Mouse (Mus musculus) intestine, postnatal 0 days (tissue): ENCODE measurements around the gene Foxa2. TPM values are rescaled to one million over a fixed set of nuclear protein-coding genes. Genes with fewer than 3 reads are reported as not detected.

Experiments
- ATAC-seq: fragments of 200-750 bp; cut with Nextera tagmentation; 2 replicates; pipeline ENCODE4 v1.8.0; 2017; ENCODE audit warnings: mild to moderate bottlenecking, moderate TSS enrichment, moderate library complexity
- H3K27ac ChIP-seq: fragments of 300-500 bp; sonication (generic); 2 replicates; pipeline ENCODE4 v1.5.1; 2014; ENCODE audit warnings: mild to moderate bottlenecking, low read depth, low read length, moderate library complexity
- H3K27me3 ChIP-seq: fragments of 300-500 bp; sonication (generic); replicated peaks from 2 replicates; pipeline ENCODE4 v1.6.1; 2014; ENCODE audit warnings: low read length, mixed read lengths; ENCODE audit not compliant: control insufficient read depth, insufficient read depth
- H3K36me3 ChIP-seq: fragments of 300-500 bp; sonication (generic); 2 replicates; pipeline ENCODE4 v1.6.1; 2014; ENCODE audit warnings: mild to moderate bottlenecking, moderate library complexity; ENCODE audit not compliant: control insufficient read depth, insufficient read depth
- H3K4me1 ChIP-seq: fragments of 300-500 bp; sonication (generic); replicated peaks from 2 replicates; pipeline ENCODE4 v1.6.1; 2014; ENCODE audit warnings: antibody characterized with exemption, low read length, mixed read lengths; ENCODE audit not compliant: control insufficient read depth, insufficient read depth
- H3K4me2 ChIP-seq: fragments of 300-500 bp; sonication (generic); replicated peaks from 2 replicates; pipeline ENCODE4 v1.6.1; 2014; ENCODE audit warnings: low read depth, mild to moderate bottlenecking, moderate library complexity
- H3K4me3 ChIP-seq: fragments of 300-500 bp; sonication (generic); 2 replicates; pipeline ENCODE4 v1.5.1; 2014; ENCODE audit warnings: low read depth, low read length
- H3K9ac ChIP-seq: fragments of 300-500 bp; sonication (generic); 2 replicates; pipeline ENCODE4 v1.6.1; 2014; ENCODE audit warnings: mild to moderate bottlenecking, low read depth, low read length
- H3K9me3 ChIP-seq: fragments of 300-500 bp; sonication (generic); 2 replicates; pipeline ENCODE4 v1.6.1; 2016; ENCODE audit warnings: mixed run types; ENCODE audit not compliant: control insufficient read depth
- CTCF ChIP-seq: sonication (generic); IDR thresholded peaks from 2 replicates; pipeline ENCODE4 v1.5.1; 2016; ENCODE audit warnings: low read depth, mild to moderate bottlenecking, control low read depth, antibody characterized with exemption, moderate library complexity
- WGBS: fragments of 180-500 bp; shearing (Covaris S2); extraction: QIAGEN DNeasy Blood & Tissue Kit; methylation state at CpG from one replicate; pipeline ENCODE4 v1.1.7; 2014; 5-methylcytosine and 5-hydroxymethylcytosine counted together
- polyA plus RNA-seq: library from polyadenylated mRNA; unstranded; fragments of >200 nt; fragmentation: Nextera tagmentation; extraction: Ambion mirVana; gene quantifications from 2 replicates; pipeline ENCODE4 v1.2.1, GENCODE M21; 2015

The Foxa2 gene
- polyA plus RNA-seq, 1 experiment from 2014 or later = 1.5 TPM

DNA sequence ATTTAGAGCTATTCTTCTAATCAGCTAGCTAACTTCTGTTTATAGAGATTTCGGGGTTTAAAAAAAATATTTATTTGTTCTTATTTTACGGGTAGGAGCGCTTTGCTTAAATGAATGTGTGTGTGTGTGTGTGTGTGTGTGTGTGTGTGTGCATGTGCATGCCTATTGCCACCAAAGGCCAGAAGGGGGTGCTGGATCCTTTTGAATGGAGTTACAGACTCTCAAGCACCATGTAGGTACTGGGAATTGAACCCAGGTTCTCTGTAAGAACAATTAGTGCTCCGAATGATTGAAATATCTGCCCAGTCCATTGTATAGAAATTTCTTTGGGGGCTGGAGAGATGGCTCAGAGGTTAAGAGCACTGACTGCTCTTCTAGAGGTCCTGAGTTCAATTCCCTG lies 37.7 kb downstream of the Foxa2 start:
- no peaks in the 10 kb centered on the region for H3K36me3 ChIP-seq
- no peak for TF ChIP-seq CTCF
- no peak overlapping the region for H3K4me3 ChIP-seq
- ATAC-seq = no peak
- no peaks in the 10 kb centered on the region for H3K4me1 ChIP-seq
- no peaks in the 10 kb centered on the region for H3K9me3 ChIP-seq
- H3K9ac ChIP-seq = no peak overlapping the region
- no peaks in the 10 kb centered on the region for H3K27me3 ChIP-seq
- H3K4me2 ChIP-seq = no peak overlapping the region
- no peak overlapping the region for H3K27ac ChIP-seq
- WGBS = 92% methylated on average over 4 of the region's 4 CpGs

DNA sequence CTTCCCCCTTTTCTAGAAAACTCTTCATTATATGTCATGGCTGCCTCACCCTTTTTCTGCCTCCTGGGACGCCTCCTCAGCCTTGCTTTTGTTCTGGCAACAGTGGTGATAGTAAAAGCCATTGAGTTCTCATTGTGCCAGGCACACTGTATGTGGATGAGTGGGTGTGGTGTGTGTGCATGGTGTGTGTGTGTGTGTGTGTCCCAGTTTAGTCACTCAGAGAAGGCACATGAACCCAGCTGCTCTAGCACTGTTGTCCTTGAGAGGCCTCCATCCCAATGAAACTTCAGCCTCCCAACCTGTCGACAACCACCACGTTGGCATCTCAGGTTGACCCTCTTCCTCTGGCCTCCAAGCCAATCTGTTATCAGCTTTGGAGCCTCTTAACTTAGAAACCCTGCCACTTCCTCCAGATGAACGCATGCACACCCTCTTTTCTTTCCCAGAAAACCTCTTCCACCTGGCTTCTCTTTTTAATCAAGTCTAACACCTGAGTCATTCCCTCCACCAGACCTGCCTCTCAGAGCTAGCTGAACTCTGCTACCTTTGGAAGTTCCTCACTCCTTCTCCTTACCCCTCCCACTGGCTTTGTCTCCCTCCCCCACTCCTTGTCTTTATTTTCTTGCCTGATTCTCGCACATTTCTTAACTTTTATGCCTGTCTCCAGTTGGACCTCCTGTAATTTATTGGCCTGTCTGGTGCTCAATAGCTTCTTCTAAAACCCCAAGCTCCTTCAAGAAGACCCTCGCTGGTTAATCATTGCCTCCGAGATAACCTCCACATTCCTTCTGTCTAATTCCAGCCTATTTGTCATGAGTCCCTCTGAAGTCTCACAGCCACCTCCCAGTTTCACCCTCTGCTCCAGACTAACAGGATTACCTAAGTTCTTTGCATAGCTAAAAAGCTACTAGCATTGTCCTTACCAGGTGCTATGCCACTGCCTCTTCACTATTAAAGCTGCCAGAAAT lies 41.9 kb downstream of the Foxa2 start:
- Histone ChIP-seq H3K4me2 (no peak overlapping the region), H3K9ac (no peak overlapping the region), H3K4me1 (no peaks in the 10 kb centered on the region), H3K27ac (no peak overlapping the region), H3K36me3 (no peaks in the 10 kb centered on the region), H3K4me3 (no peak overlapping the region), H3K27me3 (no peaks in the 10 kb centered on the region), H3K9me3 (no peaks in the 10 kb centered on the region)
- TF ChIP-seq CTCF = no peak
- peak; percentile 80 for ATAC-seq
- 27% methylated on average over 7 of the region's 7 CpGs for WGBS

DNA sequence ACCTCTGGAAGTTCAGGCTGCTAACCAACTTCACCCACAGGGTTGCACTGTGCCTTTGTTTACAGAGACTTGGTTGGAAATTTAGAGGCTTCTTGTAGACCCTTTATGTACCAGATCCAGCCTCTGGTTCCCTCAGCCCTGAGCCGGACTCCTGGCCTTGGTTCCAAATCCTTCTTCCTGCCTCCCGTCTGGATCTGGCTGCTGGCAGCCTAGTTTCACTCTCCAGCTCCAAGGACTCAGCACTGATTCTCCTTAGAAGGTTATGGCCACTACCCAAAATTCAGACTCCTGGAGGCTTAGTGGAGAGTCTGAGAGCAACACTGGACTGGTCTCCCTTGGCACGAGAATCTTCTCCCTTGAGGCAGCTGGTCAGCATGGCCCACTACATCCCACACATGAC lies 43.3 kb downstream of the Foxa2 start:
- ATAC-seq = no peak

DNA sequence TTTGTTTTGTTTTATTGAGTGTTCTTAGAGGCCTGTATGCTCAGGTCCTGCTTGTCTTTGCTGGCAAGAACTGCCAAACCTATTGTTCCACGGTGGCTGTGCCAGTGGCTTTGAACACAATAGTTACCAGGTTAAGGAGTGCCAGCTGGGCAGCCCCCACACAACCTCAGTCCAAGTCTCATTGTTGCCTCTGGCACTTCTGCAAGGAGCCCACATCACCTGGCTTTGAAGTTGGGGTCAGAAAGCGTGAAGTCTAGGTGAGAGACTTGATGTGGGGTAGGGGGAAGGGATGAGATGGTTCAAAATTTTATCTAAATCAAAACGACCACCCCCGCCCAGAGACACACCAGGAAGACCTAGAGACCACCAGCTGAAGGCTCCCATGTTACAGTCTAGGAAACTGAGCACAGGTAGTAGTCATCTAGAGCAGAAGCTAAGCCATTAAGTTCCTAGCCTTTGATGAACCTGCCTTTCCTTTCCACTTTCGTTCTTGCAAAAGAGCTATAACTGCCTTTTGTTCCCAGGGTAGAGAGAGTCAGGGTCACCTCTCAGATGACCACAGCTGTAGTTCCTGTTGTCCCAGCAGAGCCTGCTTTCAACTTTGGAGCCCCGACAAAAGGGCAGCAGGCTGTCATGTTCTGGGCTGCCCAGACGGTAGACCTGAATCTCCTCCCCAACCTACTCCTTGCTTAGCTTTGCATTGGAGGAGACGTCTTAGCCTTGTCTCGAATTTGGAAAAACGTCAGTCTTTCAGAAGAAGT lies 48.4 kb downstream of the Foxa2 start:
- no peak for ATAC-seq

More for the DNA sequence above, 43.3 kb downstream of the Foxa2 start:
- H3K9me3 ChIP-seq = no peaks in the 10 kb centered on the region
- no peak overlapping the region for H3K9ac ChIP-seq
- H3K4me2 ChIP-seq = no peak overlapping the region
- H3K27me3 ChIP-seq = no peaks in the 10 kb centered on the region
- no peak overlapping the region for H3K27ac ChIP-seq
- no peaks in the 10 kb centered on the region for H3K36me3 ChIP-seq
- no peak overlapping the region for H3K4me3 ChIP-seq
- no peaks in the 10 kb centered on the region for H3K4me1 ChIP-seq
- no peak for TF ChIP-seq CTCF
- 82% methylated on average over 3 of the region's 3 CpGs for WGBS

DNA sequence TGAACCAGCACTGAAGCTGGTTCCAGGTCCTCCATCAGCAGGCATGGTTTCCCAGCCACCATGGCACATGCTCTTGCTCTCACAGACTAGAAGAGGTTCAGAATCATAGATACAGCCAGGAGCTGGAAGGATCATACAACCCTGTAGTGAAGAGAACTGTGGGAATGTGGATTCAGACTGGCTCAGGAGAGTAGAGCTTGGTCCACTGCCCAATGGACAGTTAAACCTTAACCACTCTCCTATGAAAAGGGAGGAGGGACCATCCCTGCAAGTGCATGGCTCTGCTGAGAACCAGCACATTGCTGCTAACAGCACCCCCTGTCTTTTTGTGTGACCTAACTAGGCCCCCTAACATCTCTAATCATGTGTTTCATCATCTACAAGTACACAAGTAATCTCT lies 50.0 kb downstream of the Foxa2 start:
- Histone ChIP-seq H3K9me3 (no peaks in the 10 kb centered on the region), H3K27me3 (no peaks in the 10 kb centered on the region), H3K4me3 (no peak overlapping the region), H3K9ac (no peak overlapping the region), H3K4me2 (no peak overlapping the region), H3K27ac (no peak overlapping the region), H3K4me1 (no peaks in the 10 kb centered on the region), H3K36me3 (no peaks in the 10 kb centered on the region)
- no peak for ATAC-seq
- no peak for TF ChIP-seq CTCF

More for the DNA sequence above, 48.4 kb downstream of the Foxa2 start:
- H3K36me3 ChIP-seq = no peaks in the 10 kb centered on the region
- H3K4me1 ChIP-seq = no peaks in the 10 kb centered on the region
- TF ChIP-seq CTCF = no peak
- H3K27me3 ChIP-seq = no peaks in the 10 kb centered on the region
- no peak overlapping the region for H3K4me3 ChIP-seq
- H3K9me3 ChIP-seq = no peaks in the 10 kb centered on the region
- no peak overlapping the region for H3K9ac ChIP-seq
- no peak overlapping the region for H3K27ac ChIP-seq
- no peak overlapping the region for H3K4me2 ChIP-seq
- 80% methylated on average over 10 of the region's 10 CpGs for WGBS

DNA sequence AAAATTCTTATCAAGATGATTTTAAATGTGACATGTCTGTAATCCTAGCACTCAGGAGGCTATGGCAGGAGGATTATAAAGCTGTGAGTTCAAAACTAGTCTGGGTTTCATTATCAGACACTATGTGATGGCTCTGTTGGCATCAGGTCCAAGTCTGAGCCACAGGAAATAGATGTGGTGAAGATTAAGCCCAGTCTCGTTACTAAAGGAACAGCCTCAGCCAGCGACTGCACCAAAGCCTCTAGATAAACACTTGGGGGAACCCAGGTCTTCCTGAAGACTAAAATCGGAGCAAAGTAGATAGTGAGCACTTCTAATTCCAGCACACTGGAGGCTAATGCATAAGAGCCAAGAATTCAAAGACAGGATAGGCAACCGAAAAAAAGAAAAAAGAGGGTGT lies 52.9 kb downstream of the Foxa2 start:
- Histone ChIP-seq H3K9me3 (no peaks in the 10 kb centered on the region), H3K9ac (no peak overlapping the region), H3K27ac (no peak overlapping the region), H3K4me1 (no peaks in the 10 kb centered on the region), H3K27me3 (no peaks in the 10 kb centered on the region), H3K36me3 (no peaks in the 10 kb centered on the region), H3K4me3 (no peak overlapping the region), H3K4me2 (no peak overlapping the region)
- WGBS = 51% methylated on average over 4 of the region's 4 CpGs
- ATAC-seq = no peak
- no peak for TF ChIP-seq CTCF
